Mouse (Mus musculus) embryo, embryonic 9.5 days (tissue): ENCODE measurements around the gene Sp100.
"Not testable (repeated sequence)": the region's sequence is repeated elsewhere in the genome, so short reads cannot be mapped to it uniquely, and the experiment has no call there.

ENCODE experiments used
- DNase-seq: peaks from one replicate; pipeline ENCODE4 v3.0.0-alpha.2; 2017; ENCODE audit errors: extremely low spot score

Gene Sp100

DNA sequence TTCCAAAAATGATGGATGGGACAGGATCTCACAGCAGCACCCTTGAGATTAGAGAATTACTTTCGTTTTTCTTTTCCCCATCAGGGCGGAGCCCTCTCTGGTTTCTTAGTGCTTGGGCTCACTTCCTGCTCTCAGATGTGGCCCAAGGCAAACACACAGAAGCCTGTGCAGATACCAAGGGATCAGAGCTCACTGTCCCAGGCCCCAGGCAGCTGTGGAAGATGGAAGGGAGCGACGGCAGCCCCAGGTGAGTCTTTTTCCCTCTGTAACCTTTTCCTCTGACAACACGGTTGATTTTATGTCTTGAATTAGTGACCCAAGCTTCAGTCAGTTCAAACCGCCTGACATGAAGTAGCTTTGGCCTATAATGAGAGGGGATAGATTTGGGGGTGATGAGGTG lies at the start of gene Sp100:
Gene Sp100, plus strand, starts transcription at position 108 of the 400 bp plus-strand sequence.
- DNase-seq: not testable (repeated sequence)

GRCm38 (mm10) chr1:85600078-85600477 lies 49.7 kb upstream of the Sp100 start, which contains the start of gene Sp140:
Sp140 (plus strand) TSS chr1:85600378.
- not testable (repeated sequence) for DNase-seq

GRCm38 (mm10) chr1:85600794-85601193 lies 49.0 kb upstream of the Sp100 start:
- not testable (repeated sequence) for DNase-seq

GRCm38 (mm10) chr1:85604341-85604740 lies 45.4 kb upstream of the Sp100 start:
- not testable (repeated sequence) for DNase-seq

DNA sequence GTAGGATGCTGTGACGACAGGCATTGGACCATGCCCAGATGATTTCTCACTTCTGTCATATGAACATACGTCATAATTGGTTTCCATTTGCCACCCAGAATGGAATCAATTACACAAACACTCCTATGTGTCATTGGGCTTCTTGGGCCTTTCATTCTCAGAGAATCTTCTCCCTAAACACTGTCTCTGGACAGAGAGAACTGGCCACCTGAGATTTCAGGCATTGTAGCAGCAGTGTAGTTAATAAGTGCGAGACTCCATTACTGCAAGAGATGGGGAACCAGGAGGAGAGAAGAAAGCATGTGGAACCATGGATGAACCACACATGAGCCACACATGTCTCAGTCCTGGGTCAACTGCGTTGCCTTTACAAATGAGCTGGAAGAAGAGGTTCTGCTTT lies 41.4 kb upstream of the Sp100 start:
- DNase-seq: not testable (repeated sequence)

- DNase-seq: not testable (repeated sequence)
Observed at GRCm38 (mm10) chr1:85610581-85610980, 39.2 kb upstream of the Sp100 start.

GRCm38 (mm10) chr1:85615096-85615495 lies 34.7 kb upstream of the Sp100 start:
- DNase-seq: not testable (repeated sequence)

GRCm38 (mm10) chr1:85615819-85616218 lies 34.0 kb upstream of the Sp100 start:
- not testable (repeated sequence) for DNase-seq

- DNase-seq: not testable (repeated sequence)
Observed at GRCm38 (mm10) chr1:85617161-85617560, 32.6 kb upstream of the Sp100 start.

- DNase-seq: not testable (repeated sequence)
Observed at GRCm38 (mm10) chr1:85618689-85619088, 31.1 kb upstream of the Sp100 start.

DNA sequence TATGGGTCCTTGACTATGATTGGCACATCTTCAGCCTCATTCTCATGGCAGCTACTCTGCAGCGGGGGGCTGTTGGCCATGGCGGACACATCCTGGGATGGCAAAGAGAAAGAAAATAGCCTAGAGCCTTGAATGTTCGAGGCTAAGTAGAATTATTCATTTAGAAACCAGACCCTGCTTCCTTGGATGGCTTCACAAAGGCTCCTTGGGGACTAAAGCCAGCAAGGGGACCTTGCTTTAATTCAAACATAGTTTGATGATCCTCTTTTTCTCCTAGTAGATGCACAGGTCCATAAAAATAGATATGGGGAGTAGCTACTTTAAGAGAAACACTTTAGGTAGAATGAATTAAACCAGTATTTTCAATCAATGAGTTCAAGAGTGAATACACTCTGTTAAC lies 12.9 kb upstream of the Sp100 start:
- not testable (repeated sequence) for DNase-seq

- DNase-seq: not testable (repeated sequence)
Observed at GRCm38 (mm10) chr1:85638144-85638543, 11.6 kb upstream of the Sp100 start.

DNA sequence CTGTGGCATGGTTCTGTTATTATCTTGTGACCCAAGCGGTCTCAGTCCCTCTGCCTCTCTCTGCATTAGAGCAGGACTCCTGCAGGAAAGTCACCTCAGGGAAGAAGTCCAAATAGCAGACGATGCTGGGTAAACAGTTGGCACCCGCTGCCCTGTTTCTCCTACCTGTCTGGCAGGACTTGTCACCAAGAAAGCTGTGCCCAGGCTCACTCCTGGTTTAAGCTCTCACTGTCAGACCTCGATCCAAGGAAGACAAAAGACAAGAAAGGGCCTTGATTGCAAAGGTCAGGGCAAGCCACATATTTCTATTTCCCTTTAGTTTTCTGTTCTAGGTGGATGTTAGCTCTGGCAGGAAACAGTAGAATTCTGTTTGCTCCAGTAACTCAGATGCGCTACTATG lies 736 bp downstream of the Sp100 start:
- not testable (repeated sequence) for DNase-seq

GRCm38 (mm10) chr1:85651770-85652275 lies 2.0 kb downstream of the Sp100 start:
- DNase-seq: not testable (repeated sequence)

DNA sequence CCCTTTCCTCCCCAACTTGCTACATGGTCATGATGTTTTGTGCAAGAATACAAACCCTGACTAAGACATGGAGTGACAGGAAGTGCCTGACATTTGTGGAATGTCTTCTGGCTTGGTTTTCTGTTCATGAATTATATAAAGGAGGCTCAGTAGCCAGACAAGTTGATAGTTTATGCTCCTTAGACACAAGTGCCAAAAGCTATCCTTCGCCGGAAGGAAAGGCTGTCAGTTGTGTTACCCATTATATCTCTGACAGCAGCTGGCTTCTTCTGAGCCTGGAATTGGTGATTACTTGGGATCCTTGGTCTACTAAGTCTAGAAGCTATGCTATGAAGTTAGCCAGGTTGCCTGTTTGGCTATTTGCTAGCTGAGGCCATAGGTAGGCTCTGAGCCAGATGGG lies 7.4 kb downstream of the Sp100 start:
- not testable (repeated sequence) for DNase-seq

- DNase-seq: no peak
Observed at GRCm38 (mm10) chr1:85664266-85664665, 14.5 kb downstream of the Sp100 start.

- peak; percentile 17 for DNase-seq
Observed at GRCm38 (mm10) chr1:85680226-85680625, 30.4 kb downstream of the Sp100 start.

GRCm38 (mm10) chr1:85686666-85687065 lies 36.9 kb downstream of the Sp100 start:
- DNase-seq: no peak

DNA sequence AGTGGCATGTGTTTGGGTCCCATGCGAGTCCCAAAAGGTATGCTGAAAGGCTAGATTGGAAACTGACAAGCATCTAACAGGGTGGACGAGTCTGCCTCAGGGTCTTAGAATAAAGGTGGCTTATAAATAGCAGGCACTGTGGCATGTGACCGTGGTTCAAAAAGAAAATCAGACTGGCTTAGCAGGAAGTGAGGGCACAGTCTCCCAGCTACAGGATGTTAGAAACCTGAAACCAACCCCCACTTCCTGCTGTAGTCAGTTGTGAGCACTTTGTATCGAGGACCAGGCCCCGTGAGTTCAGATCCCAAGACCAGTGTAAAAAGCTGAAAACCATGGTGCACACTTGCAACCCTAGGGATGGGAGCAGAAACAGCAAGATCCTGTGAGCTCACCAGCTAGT lies 37.6 kb downstream of the Sp100 start:
- no peak for DNase-seq

DNA sequence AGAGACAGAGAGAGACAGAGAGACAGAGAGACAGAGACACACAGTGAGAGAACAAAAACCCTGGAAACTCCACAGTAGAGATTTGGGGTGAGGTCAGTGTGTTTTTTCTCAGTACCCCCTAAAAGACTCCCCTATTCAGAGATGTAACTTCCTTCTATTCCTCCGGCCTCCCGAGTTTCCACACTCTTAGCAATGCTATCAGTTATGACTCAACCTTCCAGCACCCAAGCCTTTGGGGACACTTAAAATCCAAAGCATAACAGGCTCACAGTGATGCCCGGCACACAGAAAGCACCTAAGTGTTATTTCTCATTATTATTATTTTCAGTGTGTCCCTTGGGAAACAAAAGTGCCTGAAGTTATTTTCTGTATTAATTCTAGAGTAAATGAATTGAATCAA lies 40.8 kb downstream of the Sp100 start:
- no peak for DNase-seq

DNA sequence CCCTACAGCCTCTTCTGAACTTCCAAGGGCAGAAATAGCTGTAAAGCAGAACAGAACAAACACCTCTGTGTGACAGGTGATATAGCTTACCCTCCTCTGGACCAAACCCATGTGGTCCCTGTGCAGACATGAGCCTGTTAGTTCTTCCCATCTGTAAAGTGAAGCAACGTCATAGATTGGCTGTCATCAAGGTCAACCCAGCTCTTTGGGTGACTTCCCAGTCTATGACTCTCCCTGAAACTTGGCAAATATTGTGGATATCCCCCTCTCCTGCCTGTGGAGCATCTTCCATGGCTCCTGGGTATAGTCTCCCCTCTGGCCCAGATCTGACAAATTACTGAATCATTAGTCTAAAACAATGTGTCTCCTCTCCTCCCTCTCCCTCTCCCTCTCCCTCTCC lies 42.5 kb downstream of the Sp100 start:
- no peak for DNase-seq

- DNase-seq: no peak
Observed at GRCm38 (mm10) chr1:85693280-85693679, 43.5 kb downstream of the Sp100 start.

DNA sequence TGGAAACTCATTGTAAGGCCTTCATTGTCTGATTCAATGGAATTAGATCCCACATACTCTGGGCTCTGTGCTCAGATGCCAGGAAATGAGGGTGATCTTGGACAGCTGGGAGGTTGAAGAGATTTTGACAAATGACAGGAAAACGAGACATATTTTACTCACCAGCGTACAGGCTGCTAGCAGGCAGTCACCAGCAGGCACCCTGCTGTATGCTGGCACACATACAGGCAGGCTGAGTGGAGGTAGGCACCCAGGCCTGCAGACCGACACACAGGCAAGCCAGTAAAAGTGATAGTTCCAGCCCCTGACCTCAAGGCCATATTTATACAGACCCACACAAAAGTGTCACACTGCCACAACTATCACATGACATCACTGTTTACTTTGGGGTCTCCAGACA lies 45.9 kb downstream of the Sp100 start:
- no peak for DNase-seq
